Mouse (Mus musculus): ENCODE data around the gene Snx9. TPM values are rescaled to one million over a fixed set of nuclear protein-coding genes. Genes with fewer than 3 reads are reported as not detected.

Snx9 gene
- polyA plus RNA-seq, 1 experiment = 89.9 TPM

DNA sequence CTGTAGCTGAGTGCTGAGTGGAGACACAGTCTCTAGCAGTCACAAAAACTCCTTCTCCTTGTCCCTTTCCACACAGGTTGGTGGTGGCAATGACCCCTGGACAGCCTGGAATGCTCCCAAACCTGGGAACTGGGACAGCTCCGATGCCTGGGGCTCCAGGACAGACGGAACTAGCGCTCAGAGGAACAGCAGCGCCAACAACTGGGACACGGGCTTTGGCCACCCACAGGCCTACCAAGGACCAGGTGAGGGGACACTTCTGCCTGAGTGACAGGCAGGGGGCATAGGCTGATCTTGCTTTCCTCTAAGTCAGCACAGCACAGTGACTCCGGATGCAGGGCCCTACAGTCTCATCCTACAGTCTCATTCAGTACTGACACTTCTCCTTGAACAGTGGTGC lies 58.1 kb downstream of the Snx9 start:
- Histone ChIP-seq H3K4me1 (ENCODE audit: control insufficient read depth, insufficient read depth, low read length) (no peaks in the 10 kb centered on the region), H3K27ac (ENCODE audit: insufficient read depth, low read length) (no peak overlapping the region), H3K4me3 (ENCODE audit: insufficient read depth, low read length) (no peak overlapping the region)
- TF ChIP-seq CTCF (IDR thresholded peaks at IDR 0.05; ENCODE audit: borderline replicate concordance, insufficient read depth, low read length) = no peak
- no peak for TF ChIP-seq POLR2A (IDR thresholded peaks at IDR 0.05; ENCODE audit: low read depth, low read length)

GRCm38 (mm10) chr17:5901381-5901780 lies 60.3 kb downstream of the Snx9 start:
- Histone ChIP-seq H3K4me3 (ENCODE audit: insufficient read depth, low read length) (no peak overlapping the region), H3K27ac (ENCODE audit: insufficient read depth, low read length) (no peak overlapping the region), H3K4me1 (ENCODE audit: control insufficient read depth, insufficient read depth, low read length) (no peaks in the 10 kb centered on the region)
- no peak for TF ChIP-seq POLR2A (IDR thresholded peaks at IDR 0.05; ENCODE audit: low read depth, low read length)
- no peak for TF ChIP-seq CTCF (IDR thresholded peaks at IDR 0.05; ENCODE audit: borderline replicate concordance, insufficient read depth, low read length)

GRCm38 (mm10) chr17:5903630-5904301 lies 62.6 kb downstream of the Snx9 start:
- Histone ChIP-seq H3K27ac (ENCODE audit: insufficient read depth, low read length) (no peak overlapping the region), H3K4me3 (ENCODE audit: insufficient read depth, low read length) (no peak overlapping the region), H3K4me1 (ENCODE audit: control insufficient read depth, insufficient read depth, low read length) (no peaks in the 10 kb centered on the region)
- TF ChIP-seq CTCF (IDR thresholded peaks at IDR 0.05; ENCODE audit: borderline replicate concordance, insufficient read depth, low read length) = no peak
- no peak for TF ChIP-seq POLR2A (IDR thresholded peaks at IDR 0.05; ENCODE audit: low read depth, low read length)

GRCm38 (mm10) chr17:5909681-5910080 lies 68.6 kb downstream of the Snx9 start:
- H3K4me3 ChIP-seq (ENCODE audit: insufficient read depth, low read length) = no peak overlapping the region
- H3K4me1 ChIP-seq (ENCODE audit: control insufficient read depth, insufficient read depth, low read length) = no peaks in the 10 kb centered on the region
- TF ChIP-seq POLR2A (IDR thresholded peaks at IDR 0.05; ENCODE audit: low read depth, low read length) (no peak), CTCF (IDR thresholded peaks at IDR 0.05; ENCODE audit: borderline replicate concordance, insufficient read depth, low read length) (no peak)
- H3K27ac ChIP-seq (ENCODE audit: insufficient read depth, low read length) = no peak overlapping the region

GRCm38 (mm10) chr17:5911591-5911990 lies 70.5 kb downstream of the Snx9 start:
- TF ChIP-seq CTCF (IDR thresholded peaks at IDR 0.05; ENCODE audit: borderline replicate concordance, insufficient read depth, low read length) = no peak
- TF ChIP-seq POLR2A (IDR thresholded peaks at IDR 0.05; ENCODE audit: low read depth, low read length) = no peak
- no peaks in the 10 kb centered on the region for H3K4me1 ChIP-seq (ENCODE audit: control insufficient read depth, insufficient read depth, low read length)
- no peak overlapping the region for H3K4me3 ChIP-seq (ENCODE audit: insufficient read depth, low read length)
- no peak overlapping the region for H3K27ac ChIP-seq (ENCODE audit: insufficient read depth, low read length)

- Histone ChIP-seq H3K4me3 (ENCODE audit: insufficient read depth, low read length) (no peak overlapping the region), H3K27ac (ENCODE audit: insufficient read depth, low read length) (no peak overlapping the region), H3K4me1 (ENCODE audit: control insufficient read depth, insufficient read depth, low read length) (no peaks in the 10 kb centered on the region)
- no peak for TF ChIP-seq CTCF (IDR thresholded peaks at IDR 0.05; ENCODE audit: borderline replicate concordance, insufficient read depth, low read length)
- no peak for TF ChIP-seq POLR2A (IDR thresholded peaks at IDR 0.05; ENCODE audit: low read depth, low read length)
These were observed 71.7 kb downstream of the Snx9 start for GRCm38 (mm10) chr17:5912797-5913196.

DNA sequence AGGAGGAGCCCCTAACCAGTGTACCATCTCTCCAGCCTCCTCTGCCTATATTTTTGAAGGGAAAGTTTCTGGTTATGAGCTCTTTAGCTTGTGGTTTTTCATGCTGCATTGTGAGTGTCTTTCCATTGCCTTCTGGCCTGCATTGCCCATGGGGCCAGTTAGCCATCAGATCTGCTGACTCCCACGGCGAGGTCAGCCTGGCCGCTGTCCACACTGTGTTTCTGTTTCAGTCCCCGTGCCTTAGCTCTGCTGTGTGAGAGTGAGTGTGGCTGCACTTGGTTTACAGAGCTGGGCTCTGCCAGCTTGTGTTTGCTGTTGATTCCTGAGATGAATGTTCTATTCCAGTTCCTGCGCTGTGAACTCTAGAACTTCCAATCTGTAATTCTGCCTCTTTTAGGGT lies 73.1 kb downstream of the Snx9 start:
- no peak overlapping the region for H3K27ac ChIP-seq (ENCODE audit: insufficient read depth, low read length)
- H3K4me3 ChIP-seq (ENCODE audit: insufficient read depth, low read length) = no peak overlapping the region
- TF ChIP-seq POLR2A (IDR thresholded peaks at IDR 0.05; ENCODE audit: low read depth, low read length) (no peak), CTCF (IDR thresholded peaks at IDR 0.05; ENCODE audit: borderline replicate concordance, insufficient read depth, low read length) (no peak)
- no peaks in the 10 kb centered on the region for H3K4me1 ChIP-seq (ENCODE audit: control insufficient read depth, insufficient read depth, low read length)

DNA sequence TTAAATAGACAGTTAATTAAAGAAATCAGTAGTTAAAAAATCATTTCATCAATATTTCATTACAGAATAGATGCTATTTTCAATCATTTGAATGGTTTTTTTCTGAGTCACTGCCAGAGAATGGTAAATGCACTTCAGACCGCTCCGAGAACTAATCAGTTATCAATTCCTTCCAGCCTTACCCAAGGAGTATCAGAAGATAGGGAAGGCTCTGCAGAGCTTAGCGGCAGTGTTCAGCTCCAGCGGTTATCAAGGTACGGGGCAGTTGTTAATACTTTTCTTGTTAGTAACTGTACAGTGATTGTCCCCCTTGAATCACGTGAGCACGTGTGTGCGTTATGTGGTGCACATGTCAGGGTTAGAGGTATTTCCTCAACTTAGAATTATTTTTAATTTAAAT lies 80.8 kb downstream of the Snx9 start:
- no peak overlapping the region for H3K27ac ChIP-seq (ENCODE audit: insufficient read depth, low read length)
- H3K4me3 ChIP-seq (ENCODE audit: insufficient read depth, low read length) = no peak overlapping the region
- H3K4me1 ChIP-seq (ENCODE audit: control insufficient read depth, insufficient read depth, low read length) = no peaks in the 10 kb centered on the region
- no peak for TF ChIP-seq CTCF (IDR thresholded peaks at IDR 0.05; ENCODE audit: borderline replicate concordance, insufficient read depth, low read length)

GRCm38 (mm10) chr17:5923281-5923680 lies 82.2 kb downstream of the Snx9 start:
- no peak overlapping the region for H3K4me3 ChIP-seq (ENCODE audit: insufficient read depth, low read length)
- H3K27ac ChIP-seq (ENCODE audit: insufficient read depth, low read length) = no peak overlapping the region
- peak; percentile 64; the same call in 1 of the 2 replicates for TF ChIP-seq CTCF (IDR thresholded peaks at IDR 0.05; ENCODE audit: borderline replicate concordance, insufficient read depth, low read length)
- TF ChIP-seq POLR2A (IDR thresholded peaks at IDR 0.05; ENCODE audit: low read depth, low read length) = no peak
- no peaks in the 10 kb centered on the region for H3K4me1 ChIP-seq (ENCODE audit: control insufficient read depth, insufficient read depth, low read length)

DNA sequence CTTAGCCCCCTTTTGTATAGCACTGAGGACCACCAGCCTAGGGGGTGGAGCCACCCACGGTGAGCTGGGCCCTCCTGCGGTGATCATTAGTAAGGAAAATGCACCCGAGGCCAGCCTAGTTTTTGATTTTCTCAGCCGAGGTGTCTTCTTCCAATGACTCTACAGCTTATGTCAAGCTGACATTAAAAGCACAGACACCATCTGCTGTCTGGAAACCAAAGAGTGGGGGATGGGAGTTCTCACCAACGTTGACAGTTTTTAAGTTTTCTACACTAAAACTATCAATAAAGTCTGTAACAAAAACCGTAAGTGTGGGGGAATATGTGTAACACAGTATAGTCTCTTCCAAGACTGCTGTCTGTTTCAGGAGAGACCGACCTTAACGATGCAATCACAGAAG lies 83.1 kb downstream of the Snx9 start:
- TF ChIP-seq CTCF (IDR thresholded peaks at IDR 0.05; ENCODE audit: borderline replicate concordance, insufficient read depth, low read length) = no peak
- TF ChIP-seq POLR2A (IDR thresholded peaks at IDR 0.05; ENCODE audit: low read depth, low read length) = no peak
- Histone ChIP-seq H3K4me3 (ENCODE audit: insufficient read depth, low read length) (no peak overlapping the region), H3K27ac (ENCODE audit: insufficient read depth, low read length) (no peak overlapping the region), H3K4me1 (ENCODE audit: control insufficient read depth, insufficient read depth, low read length) (no peaks in the 10 kb centered on the region)

Data from embryonic fibroblast, embryonic 13.5 days (primary cell).